Mouse (Mus musculus) limb, embryonic 12.5 days (tissue): ENCODE measurements around the gene Lysmd2. TPM values are rescaled to one million over a fixed set of nuclear protein-coding genes. Genes with fewer than 3 reads are reported as not detected.
A peak's percentile ranks its signal among the peaks of the same experiment; 100 is the strongest.
"Not testable (repeated sequence)": the region's sequence is repeated elsewhere in the genome, so short reads cannot be mapped to it uniquely, and the experiment has no call there.

Experiments used
- ATAC-seq: fragments of 200-750 bp; cut with Nextera tagmentation; 2 replicates; pipeline ENCODE4 v1.8.0; 2017; ENCODE audit warnings: low read depth, moderate TSS enrichment; ENCODE audit not compliant: insufficient number of reproducible peaks, insufficient read depth, low FRiP score, low TSS enrichment
- H3K27ac ChIP-seq: fragments of 300-500 bp; sonication (generic); 2 replicates; pipeline ENCODE4 v1.5.1; 2016; ENCODE audit warnings: mild to moderate bottlenecking, moderate library complexity
- H3K27me3 ChIP-seq: fragments of 300-500 bp; sonication (generic); 2 replicates; pipeline ENCODE4 v1.6.1; 2016; ENCODE audit warnings: mild to moderate bottlenecking, moderate library complexity
- H3K36me3 ChIP-seq: fragments of 300-500 bp; sonication (generic); 2 replicates; pipeline ENCODE4 v1.6.1; 2016; ENCODE audit warnings: mild to moderate bottlenecking, moderate library complexity
- H3K4me1 ChIP-seq: fragments of 300-500 bp; sonication (generic); replicated peaks from 2 replicates; pipeline ENCODE4 v1.6.1; 2016
- H3K4me2 ChIP-seq: fragments of 300-500 bp; sonication (generic); 2 replicates; pipeline ENCODE4 v1.6.1; 2016; ENCODE audit warnings: mild to moderate bottlenecking, moderate library complexity
- H3K4me3 ChIP-seq: fragments of 300-500 bp; sonication (generic); replicated peaks from 2 replicates; pipeline ENCODE4 v1.5.1; 2016; ENCODE audit warnings: mild to moderate bottlenecking
- H3K9ac ChIP-seq: fragments of 300-500 bp; sonication (generic); replicated peaks from 2 replicates; pipeline ENCODE4 v1.6.1; 2016; ENCODE audit warnings: mild to moderate bottlenecking, moderate library complexity
- H3K9me3 ChIP-seq: fragments of 300-500 bp; sonication (generic); 2 replicates; pipeline ENCODE4 v1.6.1; 2016; ENCODE audit warnings: mild to moderate bottlenecking, moderate library complexity
- WGBS: fragments of 180-500 bp; shearing (Covaris S2); methylation state at CpG from one replicate; pipeline ENCODE4 v1.1.7; 2016; 5-methylcytosine and 5-hydroxymethylcytosine counted together
- polyA plus RNA-seq: library from polyadenylated mRNA; unstranded; fragments of >200 nt; fragmentation: Nextera tagmentation; extraction: Ambion mirVana; gene quantifications from 2 replicates; pipeline ENCODE4 v1.2.1, GENCODE M21; 2016

Lysmd2 gene
- polyA plus RNA-seq, 1 experiment from 2014 or later, result 22.0 TPM

- Histone ChIP-seq H3K9me3 (no peaks in the 10 kb centered on the region), H3K9ac (no peak overlapping the region), H3K27me3 (no peaks in the 10 kb centered on the region), H3K36me3 (no peaks in the 10 kb centered on the region; the same call in 1 of the 2 replicates), H3K4me3 (no peak overlapping the region), H3K4me2 (no peak overlapping the region), H3K27ac (no peak overlapping the region), H3K4me1 (peaks cover 4% of the 10 kb centered on the region; the same call in 1 of the 2 replicates)
- ATAC-seq, result no peak
- 79% methylated on average over 8 of the region's 8 CpGs for WGBS
These were observed 5.4 kb downstream of the Lysmd2 start for GRCm38 (mm10) chr9:75630823-75631454.

- 0 out of 2 replicates have a peak overlapping the region, but pooled peaks have one; percentile 30 for H3K27ac ChIP-seq
- H3K4me3 ChIP-seq, result no peak overlapping the region
- H3K4me1 ChIP-seq, result peaks cover 4% of the 10 kb centered on the region; the same call in 1 of the 2 replicates
- no peak overlapping the region for H3K9ac ChIP-seq
- ATAC-seq, result no peak
- no peaks in the 10 kb centered on the region for H3K9me3 ChIP-seq
- no peak overlapping the region for H3K4me2 ChIP-seq
- 50% methylated on average over 10 of the region's 10 CpGs for WGBS
- H3K36me3 ChIP-seq, result peaks cover 2% of the 10 kb centered on the region
- H3K27me3 ChIP-seq, result no peaks in the 10 kb centered on the region
These were observed 6.6 kb downstream of the Lysmd2 start for GRCm38 (mm10) chr9:75632111-75632510.

GRCm38 (mm10) chr9:75632902-75633301 is 7.4 kb downstream of the Lysmd2 start:
- no peaks in the 10 kb centered on the region for H3K9me3 ChIP-seq
- 75% methylated on average over 1 of the region's 1 CpGs for WGBS
- H3K9ac ChIP-seq, result no peak overlapping the region
- peaks cover 8% of the 10 kb centered on the region for H3K36me3 ChIP-seq
- H3K4me2 ChIP-seq, result no peak overlapping the region
- no peak overlapping the region for H3K4me3 ChIP-seq
- ATAC-seq, result no peak
- peaks cover 4% of the 10 kb centered on the region; the same call in 1 of the 2 replicates for H3K4me1 ChIP-seq
- H3K27ac ChIP-seq, result no peak overlapping the region
- no peaks in the 10 kb centered on the region for H3K27me3 ChIP-seq

GRCm38 (mm10) chr9:75633603-75634002 is 8.1 kb downstream of the Lysmd2 start:
- WGBS, result 76% methylated on average over 8 of the region's 8 CpGs
- Histone ChIP-seq H3K9me3 (no peaks in the 10 kb centered on the region), H3K4me1 (peaks cover 4% of the 10 kb centered on the region; the same call in 1 of the 2 replicates), H3K4me2 (no peak overlapping the region), H3K27me3 (no peaks in the 10 kb centered on the region), H3K4me3 (no peak overlapping the region), H3K36me3 (peaks cover 14% of the 10 kb centered on the region), H3K27ac (no peak overlapping the region), H3K9ac (no peak overlapping the region)
- ATAC-seq, result no peak

- Histone ChIP-seq H3K4me2 (no peak overlapping the region), H3K4me1 (peaks cover 4% of the 10 kb centered on the region; the same call in 1 of the 2 replicates), H3K27ac (no peak overlapping the region), H3K27me3 (no peaks in the 10 kb centered on the region), H3K9ac (no peak overlapping the region), H3K36me3 (peaks cover 14% of the 10 kb centered on the region), H3K9me3 (no peaks in the 10 kb centered on the region), H3K4me3 (no peak overlapping the region)
- WGBS, result 86% methylated on average over 4 of the region's 4 CpGs
- ATAC-seq, result no peak
These were observed 8.7 kb downstream of the Lysmd2 start for GRCm38 (mm10) chr9:75634226-75634625.

GRCm38 (mm10) chr9:75645405-75645804 is 19.9 kb downstream of the Lysmd2 start:
- 0 out of 2 replicates have a peak, but pooled peaks cover 4% of the 10 kb centered on the region for H3K4me1 ChIP-seq
- no peak overlapping the region for H3K4me2 ChIP-seq
- H3K27ac ChIP-seq, result no peak overlapping the region
- H3K4me3 ChIP-seq, result no peak overlapping the region
- no peak for ATAC-seq
- H3K9me3 ChIP-seq, result no peaks in the 10 kb centered on the region; the same call in 1 of the 2 replicates
- H3K27me3 ChIP-seq, result no peaks in the 10 kb centered on the region
- no peak overlapping the region for H3K9ac ChIP-seq
- 58% methylated on average over 3 of the region's 3 CpGs for WGBS
- no peaks in the 10 kb centered on the region for H3K36me3 ChIP-seq

- Histone ChIP-seq H3K4me1 (peaks cover 10% of the 10 kb centered on the region), H3K27ac (peak overlapping the region; percentile 62), H3K36me3 (no peaks in the 10 kb centered on the region), H3K27me3 (no peaks in the 10 kb centered on the region), H3K4me3 (no peak overlapping the region), H3K9me3 (no peaks in the 10 kb centered on the region), H3K4me2 (no peak overlapping the region), H3K9ac (no peak overlapping the region)
- WGBS, result 48% methylated on average over 12 of the region's 12 CpGs
- ATAC-seq, result peak; percentile 47; the same call in 1 of the 2 replicates
These were observed 28.7 kb downstream of the Lysmd2 start for GRCm38 (mm10) chr9:75653981-75654911.

GRCm38 (mm10) chr9:75656456-75656855 is 30.9 kb downstream of the Lysmd2 start:
- not testable (repeated sequence) for ATAC-seq, H3K36me3 ChIP-seq

GRCm38 (mm10) chr9:75660917-75661316 is 35.4 kb downstream of the Lysmd2 start:
- WGBS, result 84% methylated on average over 8 of the region's 8 CpGs
- Histone ChIP-seq H3K27ac (no peak overlapping the region), H3K4me1 (no peaks in the 10 kb centered on the region), H3K36me3 (no peaks in the 10 kb centered on the region), H3K9me3 (no peaks in the 10 kb centered on the region), H3K27me3 (no peaks in the 10 kb centered on the region), H3K4me2 (no peak overlapping the region), H3K9ac (no peak overlapping the region), H3K4me3 (no peak overlapping the region)
- ATAC-seq, result no peak

More at GRCm38 (mm10) chr9:75656456-75656855, 30.9 kb downstream of the Lysmd2 start:
- not testable (repeated sequence) for H3K9ac ChIP-seq, H3K4me2 ChIP-seq, H3K4me1 ChIP-seq, H3K27ac ChIP-seq, H3K9me3 ChIP-seq, H3K4me3 ChIP-seq, H3K27me3 ChIP-seq
- 76% methylated on average over 3 of the region's 3 CpGs for WGBS

- Histone ChIP-seq H3K27ac (no peak overlapping the region), H3K4me1 (no peaks in the 10 kb centered on the region), H3K36me3 (no peaks in the 10 kb centered on the region), H3K9me3 (no peaks in the 10 kb centered on the region), H3K4me3 (no peak overlapping the region), H3K4me2 (no peak overlapping the region), H3K27me3 (no peaks in the 10 kb centered on the region), H3K9ac (no peak overlapping the region)
- no peak for ATAC-seq
- WGBS, result 76% methylated on average over 6 of the region's 6 CpGs
These were observed 39.8 kb downstream of the Lysmd2 start for GRCm38 (mm10) chr9:75665364-75665763.

GRCm38 (mm10) chr9:75666612-75667011 is 41.1 kb downstream of the Lysmd2 start:
- Histone ChIP-seq H3K4me1 (no peaks in the 10 kb centered on the region), H3K9me3 (no peaks in the 10 kb centered on the region), H3K27ac (no peak overlapping the region), H3K36me3 (no peaks in the 10 kb centered on the region), H3K4me2 (no peak overlapping the region), H3K4me3 (no peak overlapping the region), H3K9ac (no peak overlapping the region), H3K27me3 (no peaks in the 10 kb centered on the region)
- WGBS, result 76% methylated on average over 5 of the region's 5 CpGs
- ATAC-seq, result no peak
